Mouse (Mus musculus): ENCODE results near the gene Cdkal1.

Cdkal1 gene

DNA sequence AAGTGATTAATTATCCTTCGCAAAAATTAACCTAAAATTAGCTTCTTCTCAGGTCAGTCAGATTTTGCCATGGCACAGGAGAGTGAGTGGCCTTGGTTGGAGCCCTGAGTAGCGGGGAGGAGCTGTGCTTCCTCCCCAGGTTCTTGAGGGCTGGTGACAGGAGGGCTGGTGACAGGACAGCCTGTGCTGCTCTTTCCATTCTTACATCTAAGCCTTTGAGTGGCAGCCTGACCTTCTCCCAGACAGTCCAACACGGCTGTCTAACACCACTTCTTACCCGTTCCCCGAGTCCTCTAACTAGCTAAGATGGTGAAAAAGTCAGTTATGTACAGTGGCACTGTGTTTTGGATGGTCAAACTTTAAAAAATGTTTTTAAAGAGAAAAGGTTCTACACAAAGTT lies 452.3 kb downstream of the Cdkal1 start:
- no peak for DNase-seq (ENCODE audit: low spot score)

DNA sequence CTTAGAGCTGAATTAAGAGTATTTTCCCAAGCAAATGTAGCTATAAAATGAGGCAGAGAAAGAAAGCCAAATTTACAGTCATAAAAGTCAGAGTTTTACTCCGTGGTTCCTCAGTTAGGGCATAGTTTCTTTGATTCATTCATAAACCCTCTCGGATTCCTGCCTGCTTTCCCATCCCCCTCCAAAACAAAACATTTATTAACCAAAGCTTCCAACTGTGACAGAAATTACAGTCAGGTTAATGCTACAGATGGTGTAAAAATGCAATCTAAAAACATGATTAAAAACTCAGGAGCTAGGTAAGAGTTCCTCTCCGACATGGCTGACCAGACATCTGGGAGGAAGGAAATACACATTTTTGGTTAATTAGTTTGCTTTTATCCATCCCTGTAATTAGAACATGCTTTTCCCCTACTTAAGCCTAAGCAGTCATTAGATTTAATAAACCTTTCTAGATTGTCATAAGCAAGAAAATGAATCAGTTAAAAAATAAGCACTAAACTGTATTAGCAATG lies 452.9 kb downstream of the Cdkal1 start:
- no peak for DNase-seq (ENCODE audit: low spot score)

DNA sequence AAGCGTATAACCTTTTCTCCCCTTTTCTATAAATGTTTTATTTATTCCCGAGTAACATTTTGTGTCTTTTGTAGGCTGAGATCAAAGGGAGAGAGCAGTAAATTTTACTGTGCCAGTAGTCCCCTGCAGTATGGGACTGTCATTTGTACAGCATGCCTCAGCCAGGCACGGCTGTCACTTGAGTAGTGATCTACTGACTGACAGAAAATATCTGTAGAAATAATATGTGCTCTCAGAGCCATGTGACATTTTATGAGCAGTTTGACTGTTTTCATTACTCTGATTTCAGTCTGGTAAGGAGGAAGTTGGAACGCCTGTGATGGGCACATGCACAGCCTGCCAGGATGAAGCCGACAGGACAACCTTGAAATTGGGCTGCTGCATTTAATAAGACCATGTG lies 455.6 kb downstream of the Cdkal1 start:
- DNase-seq (ENCODE audit: low spot score): no peak

DNA sequence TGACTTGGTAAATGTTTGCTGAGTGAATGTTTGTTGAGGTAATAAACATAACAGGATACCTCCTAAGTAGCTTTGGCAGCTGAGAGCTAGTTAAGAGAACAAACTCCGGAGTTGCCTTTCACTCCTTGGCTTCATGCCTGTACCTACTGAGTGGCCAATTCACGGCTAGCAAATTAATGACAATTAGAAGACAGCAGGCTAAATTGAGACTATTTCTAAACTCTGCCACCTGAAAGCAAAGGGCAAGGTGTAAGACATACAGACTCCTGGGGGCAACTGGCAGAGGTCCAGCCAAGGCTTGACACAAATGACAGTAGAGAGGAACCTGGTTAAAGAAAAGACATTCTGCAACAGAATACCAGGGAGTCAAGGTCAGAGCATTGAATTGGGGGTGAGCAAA lies 457.0 kb downstream of the Cdkal1 start:
- DNase-seq (ENCODE audit: low spot score): no peak

DNA sequence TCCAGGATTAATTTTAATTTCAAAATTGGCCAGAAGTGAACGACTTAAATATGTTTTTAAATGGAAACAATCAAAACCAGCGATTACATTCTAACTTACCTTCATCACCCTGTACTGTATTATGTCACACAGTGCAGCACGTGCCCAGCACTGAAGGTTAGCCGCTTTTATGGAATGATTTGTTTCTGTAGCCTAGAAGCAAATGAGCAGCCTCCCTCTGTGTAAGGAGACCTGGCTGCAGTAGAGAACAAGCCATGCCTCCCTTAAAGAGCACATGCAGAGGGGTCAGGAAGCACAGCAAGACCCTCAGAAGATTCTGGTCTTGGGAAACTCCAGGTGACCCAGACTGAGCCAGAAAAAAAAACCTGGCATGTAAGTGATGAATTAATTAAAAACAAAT lies 459.8 kb downstream of the Cdkal1 start:
- DNase-seq (ENCODE audit: low spot score): no peak

DNA sequence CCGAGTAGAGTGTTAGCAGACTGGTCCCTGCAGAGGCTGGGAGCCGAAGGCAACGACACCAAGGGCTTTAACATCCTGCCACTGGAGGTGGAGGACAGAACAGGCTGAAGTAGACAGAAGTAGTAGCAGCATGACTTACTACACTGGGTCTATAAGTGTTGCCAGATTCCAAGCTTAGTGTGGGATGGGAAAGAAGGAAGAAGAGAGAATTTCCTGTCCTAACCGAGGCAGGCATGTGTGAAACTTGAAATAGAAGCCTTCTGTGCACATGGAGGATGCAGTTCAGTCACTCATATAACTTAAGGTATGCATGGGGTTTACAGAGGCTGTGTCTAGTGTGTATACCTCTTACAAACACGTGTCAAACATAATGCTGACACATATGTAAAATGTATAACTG lies 465.4 kb downstream of the Cdkal1 start:
- DNase-seq (ENCODE audit: low spot score): no peak

DNA sequence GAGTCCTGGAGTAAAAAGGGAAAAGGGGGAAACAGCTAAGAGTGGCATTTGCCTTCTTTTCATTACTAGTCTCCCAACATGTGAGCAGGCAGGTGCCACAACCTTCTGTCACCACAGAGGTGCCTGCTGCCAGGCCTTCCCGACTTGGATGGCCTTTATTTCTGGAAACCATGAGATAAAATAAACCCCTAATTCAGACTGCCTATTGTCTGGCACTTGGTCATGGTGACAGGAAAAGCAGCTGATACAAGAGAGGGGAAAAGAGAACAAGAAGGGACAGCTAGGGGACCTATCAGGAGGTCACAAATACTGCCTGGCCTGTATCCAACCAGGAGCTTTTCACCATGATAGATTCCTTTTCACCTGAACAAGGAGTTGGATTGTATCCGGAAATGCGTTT lies 466.6 kb downstream of the Cdkal1 start:
- DNase-seq (ENCODE audit: low spot score): no peak

DNA sequence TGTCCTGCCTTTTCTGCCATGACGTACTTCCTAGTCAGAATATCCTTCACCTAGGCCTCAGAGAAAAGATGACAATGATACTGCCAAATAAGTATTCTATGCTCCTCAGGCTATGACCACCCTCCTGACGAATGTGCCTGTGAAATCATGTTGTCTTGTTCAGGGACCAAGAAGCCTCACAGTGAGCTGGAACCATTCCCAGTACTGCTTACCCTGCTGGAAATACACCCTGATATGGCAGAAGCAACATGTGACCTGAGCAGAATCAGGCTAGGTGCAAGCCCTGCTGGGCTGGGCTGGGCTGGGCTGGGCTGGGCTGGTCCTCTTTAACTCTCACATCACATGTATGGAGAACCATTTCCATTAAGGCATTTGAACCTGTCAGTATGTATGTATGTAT lies 477.9 kb downstream of the Cdkal1 start:
- DNase-seq (ENCODE audit: low spot score): no peak

DNA sequence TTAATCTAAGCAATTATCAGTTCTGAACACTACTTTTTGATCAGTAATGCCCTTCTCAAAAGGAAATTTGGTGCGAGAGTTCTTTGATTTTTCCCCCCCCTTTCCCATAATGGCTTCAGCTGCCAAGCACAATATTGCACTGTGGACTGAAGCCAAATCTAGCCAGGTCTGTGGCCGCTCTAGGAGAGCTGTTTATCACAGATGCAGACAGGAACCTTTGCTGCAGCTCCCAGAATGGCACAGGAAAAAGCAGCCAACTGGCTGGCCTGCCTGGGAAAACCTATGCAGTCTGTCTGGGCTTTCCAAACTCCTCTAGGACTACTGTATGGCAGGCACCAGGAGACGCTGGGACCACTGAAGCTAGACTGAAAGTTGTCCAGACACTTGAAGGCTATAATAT lies 483.6 kb downstream of the Cdkal1 start:
- DNase-seq (ENCODE audit: low spot score): no peak

DNA sequence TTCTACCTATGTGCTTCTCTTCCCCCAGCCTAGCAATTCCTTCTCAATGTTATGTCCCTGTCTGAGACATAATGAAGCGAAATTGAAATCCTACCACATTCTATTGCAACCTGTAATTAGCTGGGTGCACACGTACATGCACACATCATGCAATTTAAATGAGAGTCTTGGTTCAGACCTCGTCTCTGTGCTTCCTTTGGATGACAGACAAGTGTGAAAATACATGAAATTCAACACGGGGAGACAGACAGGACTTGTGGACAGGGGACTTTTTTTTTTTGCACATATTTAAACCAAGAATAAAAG lies 484.1 kb downstream of the Cdkal1 start:
- no peak for DNase-seq (ENCODE audit: low spot score)

DNA sequence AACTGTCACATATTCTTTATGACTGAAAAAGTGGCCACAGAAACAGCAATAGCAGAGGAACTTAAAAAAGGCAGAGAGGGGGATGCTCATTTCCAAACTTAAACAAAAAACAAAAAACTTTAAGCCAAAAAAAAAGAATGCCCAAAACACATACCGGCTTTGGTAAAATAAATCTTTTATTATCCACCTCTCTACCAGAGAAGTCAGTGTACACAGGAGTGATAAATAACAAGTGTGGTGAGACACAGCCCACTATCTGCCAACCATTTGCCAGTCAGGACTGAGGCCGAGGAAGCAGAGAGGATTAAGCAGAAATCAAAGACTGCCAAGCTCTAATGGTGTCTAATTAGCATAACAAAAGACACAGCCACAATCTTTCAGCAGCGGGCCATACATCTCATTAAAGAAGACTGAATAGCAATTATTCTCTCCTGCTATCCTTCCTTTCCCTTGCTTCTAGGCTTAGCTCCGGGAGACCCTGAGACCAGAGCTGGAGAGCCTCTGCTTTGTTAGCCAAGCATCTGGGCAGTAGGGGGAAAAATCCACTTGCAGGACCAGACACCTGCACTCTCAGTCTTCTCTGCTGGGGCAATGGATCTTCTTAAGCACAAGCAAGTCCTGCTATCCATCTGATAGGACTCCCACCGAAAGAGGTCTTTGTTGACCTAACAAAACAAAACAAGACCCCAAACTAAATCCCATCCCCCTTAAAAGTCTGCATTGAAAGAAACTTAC lies 484.6 kb downstream of the Cdkal1 start:
- DNase-seq (ENCODE audit: low spot score): no peak

DNA sequence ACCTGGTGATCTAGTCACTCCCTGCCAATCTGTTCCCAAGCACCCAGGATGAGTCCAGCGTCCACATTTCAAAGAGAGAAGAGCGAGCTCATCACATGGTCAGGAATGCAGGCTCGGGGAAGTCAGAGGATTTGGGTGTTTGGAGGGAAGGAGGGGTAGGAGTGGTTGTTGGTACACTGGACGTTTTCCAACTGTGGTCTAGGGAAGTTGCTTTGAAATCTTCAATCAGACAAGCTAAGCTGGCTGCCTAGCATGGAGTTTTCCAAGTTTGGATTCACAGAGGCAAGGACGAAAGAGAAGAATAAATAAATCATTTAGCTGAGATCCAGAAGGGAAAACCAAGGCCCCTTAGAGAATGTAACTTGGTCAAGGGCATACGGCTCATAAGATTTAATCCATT lies 486.7 kb downstream of the Cdkal1 start:
- DNase-seq (ENCODE audit: low spot score): no peak

DNA sequence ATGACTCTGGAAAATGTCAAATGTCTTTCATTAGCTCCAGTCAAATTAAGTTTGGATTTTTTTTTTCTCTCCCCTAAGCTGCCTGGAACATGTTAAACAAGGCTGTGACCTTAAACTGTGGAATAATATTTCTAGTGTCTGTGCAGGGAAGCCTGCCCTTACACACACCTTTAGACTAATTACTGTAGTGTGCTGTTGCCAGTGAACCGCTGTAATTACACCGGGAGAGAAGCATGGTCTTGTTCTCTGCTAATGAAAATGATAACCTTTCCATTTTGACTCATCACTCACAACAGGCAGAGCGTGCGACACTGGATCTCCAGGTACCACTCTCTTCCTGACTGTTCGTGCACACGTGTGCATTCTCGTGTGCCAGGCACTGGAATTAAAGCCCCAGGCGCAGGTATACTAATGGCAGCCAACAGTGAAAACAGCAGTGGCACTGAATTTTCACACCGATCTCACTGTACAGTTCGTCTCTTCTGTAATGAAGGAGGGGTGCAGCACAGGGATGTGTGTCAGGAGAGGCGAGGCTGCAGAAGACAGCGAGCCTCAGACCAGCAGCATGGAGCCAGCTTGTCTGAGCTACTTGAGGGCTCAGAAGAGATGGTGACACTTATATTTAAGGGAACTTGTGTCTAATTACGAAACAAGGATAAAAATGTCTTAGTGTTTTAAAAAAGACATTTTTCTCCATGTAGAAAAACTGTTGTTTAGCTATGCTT lies 490.4 kb downstream of the Cdkal1 start:
- DNase-seq (ENCODE audit: low spot score): no peak

DNA sequence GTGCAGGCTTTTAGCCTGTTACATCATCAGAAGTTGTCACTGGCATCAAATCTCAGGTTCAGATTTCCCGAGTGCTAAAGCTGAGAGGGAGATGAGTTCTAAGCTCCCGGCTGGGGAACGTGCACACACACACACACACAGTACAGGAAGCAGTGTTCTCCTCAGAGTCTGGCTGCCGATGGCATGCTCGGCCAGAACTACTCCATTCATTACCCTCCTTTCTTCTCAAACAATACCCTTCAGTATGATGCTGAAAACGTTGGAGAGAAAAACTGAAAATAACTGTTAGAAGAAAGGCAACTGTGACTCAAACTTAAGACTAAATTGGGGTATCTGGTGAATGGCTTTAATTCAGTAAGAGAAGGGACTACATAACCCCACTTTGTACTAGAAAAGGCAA lies 491.5 kb downstream of the Cdkal1 start:
- no peak for DNase-seq (ENCODE audit: low spot score)

DNA sequence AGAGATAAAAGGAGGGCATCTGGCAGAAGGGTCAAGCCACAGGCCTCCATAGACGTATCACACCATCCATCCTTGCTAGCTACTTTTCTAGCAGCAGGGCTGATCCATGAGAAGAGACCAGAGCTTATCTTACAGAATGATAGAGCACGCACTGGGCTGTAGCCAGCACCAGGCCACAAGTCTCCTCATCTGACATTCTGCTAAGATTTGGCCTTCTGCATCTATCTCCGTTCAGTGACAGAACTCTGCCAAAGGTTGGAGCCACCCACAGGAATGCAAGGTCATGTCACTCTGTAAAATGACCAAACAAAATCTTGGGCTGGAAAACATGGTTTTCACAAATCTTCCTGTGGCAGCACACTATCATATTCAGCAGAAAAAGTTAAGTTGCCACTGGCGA lies 493.6 kb downstream of the Cdkal1 start:
- DNase-seq (ENCODE audit: low spot score): no peak

DNA sequence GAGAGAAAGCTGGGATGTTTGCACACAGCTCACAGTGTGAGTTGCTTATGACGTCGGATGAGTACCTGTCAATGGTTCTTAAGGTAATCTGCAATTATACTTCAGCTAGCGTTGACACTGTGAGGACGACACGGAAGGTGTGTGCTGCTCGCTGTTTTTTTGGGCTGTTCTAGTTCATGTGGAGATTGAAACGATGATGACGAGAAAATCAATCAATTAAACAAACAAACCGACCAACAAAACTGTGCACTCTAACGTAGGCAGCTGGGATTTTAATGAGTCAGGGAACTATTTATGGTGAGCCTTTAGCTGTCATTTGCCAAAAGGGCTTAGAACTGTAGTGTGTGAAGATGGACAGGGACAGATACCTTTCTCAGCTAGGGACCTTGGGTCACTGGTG lies 494.6 kb downstream of the Cdkal1 start:
- no peak for DNase-seq (ENCODE audit: low spot score)

DNA sequence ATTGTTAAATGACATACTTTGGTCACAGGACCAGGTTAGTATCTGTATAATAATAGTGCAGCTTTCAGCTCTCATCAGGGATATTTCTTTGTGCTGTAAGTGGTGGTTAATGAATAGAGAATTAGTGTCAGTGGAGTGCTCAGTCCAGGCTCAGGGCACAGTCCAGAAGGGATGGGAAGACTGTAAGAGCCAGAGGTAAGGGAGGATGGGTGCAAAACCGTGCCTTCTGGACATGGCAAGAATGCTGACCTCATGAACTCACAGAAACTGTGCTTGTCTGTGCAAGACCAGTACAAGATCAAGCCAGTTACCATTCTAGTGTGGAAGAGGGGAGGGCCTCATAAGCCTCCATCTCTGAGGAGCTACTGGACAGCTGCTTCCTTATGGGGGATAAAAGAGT lies 496.1 kb downstream of the Cdkal1 start:
- no peak for DNase-seq (ENCODE audit: low spot score)

DNA sequence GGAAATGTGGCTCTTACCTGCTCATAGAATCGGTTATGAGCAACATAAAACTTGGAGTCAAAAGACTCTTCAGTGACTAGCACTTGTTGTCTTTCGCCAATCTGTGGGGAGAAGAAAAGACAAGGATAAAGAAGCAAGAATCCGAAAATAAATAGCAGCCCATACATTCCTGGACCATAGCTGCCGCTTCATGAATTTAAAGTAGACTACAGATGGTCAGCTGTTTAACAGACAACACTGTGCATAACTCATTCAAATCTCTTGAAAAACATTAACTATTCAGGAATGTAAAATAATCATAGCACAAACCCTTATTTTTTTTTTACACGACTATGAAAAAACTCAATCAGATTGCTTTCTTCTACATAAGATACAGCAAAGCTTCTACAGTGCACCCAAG lies 498.0 kb downstream of the Cdkal1 start:
- no peak for DNase-seq (ENCODE audit: low spot score)

DNA sequence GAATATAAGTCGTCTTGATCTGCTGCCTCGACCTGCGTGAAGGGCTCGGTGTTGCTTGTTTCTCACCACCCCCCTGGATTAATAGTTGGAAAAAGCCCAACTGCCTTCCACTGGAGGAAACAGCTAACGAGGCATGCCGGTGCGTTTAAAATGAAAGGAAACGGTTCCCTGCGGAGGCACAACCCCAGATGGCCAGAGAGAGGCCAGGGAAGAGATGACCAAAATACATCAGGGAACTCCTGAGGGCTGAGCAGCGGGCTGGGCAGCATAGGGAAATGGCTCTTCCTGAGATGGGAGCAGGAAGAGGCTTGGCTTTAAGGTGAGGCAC lies 499.4 kb downstream of the Cdkal1 start:
- DNase-seq (ENCODE audit: low spot score): no peak

DNA sequence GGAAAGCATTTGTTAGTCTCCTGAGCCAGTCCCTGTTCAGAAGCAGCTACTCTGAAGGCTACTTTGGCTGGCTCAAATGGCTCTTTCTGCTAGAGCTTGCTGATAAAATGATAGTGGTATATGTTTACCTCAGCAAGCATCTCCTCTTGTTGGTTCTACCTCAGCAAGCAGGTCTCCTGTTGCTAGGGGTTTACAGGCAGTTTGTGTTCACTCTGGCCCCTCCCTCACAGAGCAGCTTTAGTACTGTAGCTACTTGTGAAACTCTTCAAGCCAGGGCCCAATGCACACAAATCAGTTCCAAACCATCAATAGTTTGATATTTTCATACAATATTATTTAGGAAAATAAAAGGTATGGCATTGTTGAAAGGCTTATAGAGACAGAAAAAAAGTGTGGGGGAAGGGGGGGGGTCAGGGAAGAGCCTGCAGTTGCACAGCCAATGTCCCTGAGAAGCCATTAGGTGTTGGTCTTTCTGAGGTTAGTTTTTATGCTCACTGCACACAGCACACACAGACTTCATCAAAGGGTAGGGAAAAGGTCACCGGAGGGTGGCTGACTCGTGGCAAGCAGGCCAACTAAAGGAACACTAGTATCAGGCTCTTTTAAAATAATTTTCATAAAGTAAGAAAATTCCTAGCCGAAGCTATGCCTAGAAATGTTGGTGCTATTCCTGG lies 499.9 kb downstream of the Cdkal1 start:
- no peak for DNase-seq (ENCODE audit: low spot score)

DNA sequence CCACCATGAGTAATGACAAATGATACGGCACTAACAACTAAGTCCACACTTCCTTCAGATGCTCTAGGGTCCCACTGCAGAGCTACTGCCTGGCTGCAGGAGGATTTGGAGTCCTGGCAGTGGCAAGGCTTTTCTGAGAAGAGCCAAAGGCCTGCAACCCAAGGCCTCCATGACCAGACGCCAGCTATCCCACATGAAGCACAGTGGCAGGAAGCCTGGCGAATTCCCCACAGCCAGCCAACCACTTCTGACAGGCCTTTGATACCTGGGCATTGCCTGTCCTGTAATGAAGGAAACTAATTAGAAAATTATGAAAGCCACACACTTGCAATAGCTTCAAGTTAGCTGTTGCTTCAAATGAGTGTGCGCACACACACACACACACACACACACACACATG lies 500.5 kb downstream of the Cdkal1 start:
- no peak for DNase-seq (ENCODE audit: low spot score)

DNA sequence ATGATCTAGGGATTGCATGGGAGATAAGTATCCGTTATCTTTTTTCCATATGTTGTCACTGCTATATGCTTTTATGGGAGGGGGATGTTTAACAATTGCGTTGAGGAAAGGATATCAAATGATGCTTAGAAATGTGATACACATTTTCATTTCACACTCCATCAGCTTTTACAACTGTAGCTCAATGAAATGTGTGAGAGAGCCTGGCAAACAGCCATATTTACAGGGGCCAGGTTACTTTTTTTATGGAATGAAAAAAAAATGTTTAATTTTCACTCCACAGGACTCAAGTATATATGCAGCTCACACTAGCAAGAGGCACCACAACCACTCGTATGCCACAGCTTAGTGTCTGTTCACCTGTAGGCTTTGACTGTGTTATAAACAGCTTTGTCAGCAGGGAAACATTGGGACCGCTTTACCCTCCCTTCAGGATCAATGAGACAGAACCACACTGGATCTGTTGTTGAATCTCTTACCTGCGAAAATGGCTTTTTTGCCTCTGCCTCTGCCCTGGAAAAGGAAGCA lies 501.5 kb downstream of the Cdkal1 start:
- no peak for DNase-seq (ENCODE audit: low spot score)

DNA sequence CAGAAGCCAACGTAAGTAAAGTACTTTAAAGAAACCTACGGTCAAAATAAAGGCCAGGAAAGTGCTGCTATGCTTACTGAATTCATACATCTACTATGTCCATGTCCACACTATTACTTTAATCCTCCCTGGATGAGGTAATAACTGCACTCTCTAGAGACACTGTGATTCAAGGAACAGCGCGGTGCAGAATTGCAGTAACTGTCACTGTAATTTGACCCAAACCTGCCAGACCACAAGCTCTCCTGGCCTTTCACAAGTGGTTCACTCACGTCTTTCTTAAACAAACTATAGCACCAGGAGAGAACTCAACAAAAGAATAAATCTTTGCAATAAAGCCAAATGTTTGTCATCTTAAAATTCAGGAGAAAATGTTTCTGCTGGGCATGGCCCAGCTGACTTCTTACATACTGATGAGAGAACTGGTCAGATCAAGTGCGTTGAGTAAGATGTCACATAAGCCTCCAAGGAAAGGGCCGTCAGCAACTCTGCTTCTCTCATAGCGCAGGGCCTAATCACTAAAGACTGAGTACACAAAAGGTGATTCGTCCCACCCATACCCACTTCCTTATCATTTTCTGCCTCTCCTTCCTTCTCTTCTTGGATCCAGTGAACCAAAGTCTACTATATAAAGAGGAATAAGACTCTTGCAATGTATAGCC lies 504.3 kb downstream of the Cdkal1 start:
- no peak for DNase-seq (ENCODE audit: low spot score)
